Mouse (Mus musculus) G1E (cell line): ENCODE results near the gene Nrip3. TPM values are rescaled to one million over a fixed set of nuclear protein-coding genes. Genes with fewer than 3 reads are reported as not detected.

Experiments used
- ATAC-seq: 2 replicates; pipeline ENCODE4 v1.8.0; 2016; ENCODE audit warnings: mild to moderate bottlenecking; ENCODE audit not compliant: insufficient number of reproducible peaks, poor library complexity, low FRiP score, severe bottlenecking; ENCODE audit errors: extremely low read depth
- DNase-seq: peaks from one replicate; pipeline ENCODE4 v3.0.0; 2012; ENCODE audit warnings: low spot score
- H3K27me3 ChIP-seq: 2 replicates; pipeline ENCODE4 v1.6.1; 2012; ENCODE audit warnings: mild to moderate bottlenecking, low read length, inconsistent platforms; ENCODE audit not compliant: insufficient read depth
- H3K36me3 ChIP-seq: replicated peaks from 2 replicates; pipeline ENCODE3; 2012; ENCODE audit warnings: mild to moderate bottlenecking, inconsistent platforms
- H3K4me1 ChIP-seq: 2 replicates; pipeline ENCODE4 v1.6.1; 2012; ENCODE audit warnings: low read depth, low read length, inconsistent platforms, mixed read lengths; ENCODE audit not compliant: insufficient read depth
- H3K4me3 ChIP-seq: 2 replicates; pipeline ENCODE4 v1.5.1; 2012; ENCODE audit warnings: low read depth, mild to moderate bottlenecking, inconsistent platforms, low read length, moderate library complexity, mixed read lengths
- H3K9me3 ChIP-seq: replicated peaks from 2 replicates; pipeline ENCODE4 v1.6.1; 2012; ENCODE audit warnings: inconsistent platforms
- CTCF ChIP-seq: IDR thresholded peaks from 2 replicates; pipeline ENCODE4 v1.5.1; 2012; ENCODE audit warnings: low read depth, low read length, inconsistent platforms, mixed read lengths
- GATA1 ChIP-seq: IDR thresholded peaks from 2 replicates; pipeline ENCODE4 v1.6.1; 2012; ENCODE audit warnings: borderline replicate concordance, low read length, inconsistent platforms, mixed read lengths
- GATA2 ChIP-seq: IDR thresholded peaks from 2 replicates; pipeline ENCODE4 v1.6.1; 2012; ENCODE audit warnings: low read depth, low read length, inconsistent platforms, borderline replicate concordance
- POLR2AphosphoS5 ChIP-seq: IDR thresholded peaks from 2 replicates; pipeline ENCODE4 v1.6.1; 2012; ENCODE audit warnings: low read depth, low read length, inconsistent platforms; ENCODE audit not compliant: insufficient replicate concordance
- TAL1 ChIP-seq: conservative IDR thresholded peaks from 2 replicates; pipeline ENCODE4 v1.6.1; 2012; ENCODE audit warnings: low read depth, low read length, inconsistent platforms, mixed read lengths
- polyA plus RNA-seq: library from polyadenylated mRNA; stranded (reverse); fragments of >175 nt; gene quantifications from 2 replicates; pipeline ENCODE4 v1.2.3, GENCODE M21; 2012
- total RNA-seq, 2 experiments: library from RNA; stranded (forward) in 1 of 2; stranded (reverse) in 1 of 2; fragments of 200-1000 nt in 1 of 2; fragments of >200 nt in 1 of 2; fragmentation: Nextera tagmentation in 1 of 2; gene quantifications; 2 replicates each; pipeline ENCODE4 v1.2.3; 2014 to 2017

The Nrip3 gene
- not detected in 2 replicates for total RNA-seq (2014; fragmentation: Nextera tagmentation)
- total RNA-seq (2017), result 0.52 and 0.55 TPM in 2 replicates
- polyA plus RNA-seq, result not detected in 2 replicates

- Histone ChIP-seq H3K4me3 (peak within 1 kb of the TSS; percentile 65; the same call in 1 of the 2 replicates), H3K9me3 (peaks cover 9% of the 10 kb centered on the region), H3K36me3 (no peaks in the 10 kb centered on the region), H3K4me1 (peaks cover 18% of the 10 kb centered on the region), H3K27me3 (peaks cover 16% of the 10 kb centered on the region)
- DNase-seq, result no peak
- TF ChIP-seq GATA1 (no peak), GATA2 (no peak), POLR2AphosphoS5 (no peak), CTCF (no peak), TAL1 (no peak)
- ATAC-seq, result no peak
Observed at GRCm38 (mm10) chr7:109781470-109782203, at the start of gene Nrip3. Nrip3 (minus strand) TSS chr7:109782025.

GRCm38 (mm10) chr7:109831376-109831775, 49.6 kb upstream of the Nrip3 start:
- H3K4me1 ChIP-seq, result peaks cover 12% of the 10 kb centered on the region
- no peaks in the 10 kb centered on the region for H3K9me3 ChIP-seq
- TF ChIP-seq CTCF (no peak), GATA2 (no peak), POLR2AphosphoS5 (no peak), TAL1 (no peak), GATA1 (no peak)
- H3K4me3 ChIP-seq, result no peak overlapping the region
- no peaks in the 10 kb centered on the region for H3K27me3 ChIP-seq
- ATAC-seq, result no peak
- H3K36me3 ChIP-seq, result peaks cover 56% of the 10 kb centered on the region
- DNase-seq, result no peak

GRCm38 (mm10) chr7:109826911-109827310, 45.1 kb upstream of the Nrip3 start:
- H3K27me3 ChIP-seq, result peaks cover 3% of the 10 kb centered on the region; the same call in 1 of the 2 replicates
- no peak for TF ChIP-seq POLR2AphosphoS5
- no peak for TF ChIP-seq GATA1
- TF ChIP-seq TAL1, result no peak
- TF ChIP-seq CTCF, result no peak
- TF ChIP-seq GATA2, result no peak
- H3K36me3 ChIP-seq, result peaks cover 77% of the 10 kb centered on the region
- H3K4me1 ChIP-seq, result peaks cover 4% of the 10 kb centered on the region; the same call in 1 of the 2 replicates
- H3K4me3 ChIP-seq, result no peak overlapping the region
- no peak for DNase-seq
- no peaks in the 10 kb centered on the region for H3K9me3 ChIP-seq
- ATAC-seq, result no peak

GRCm38 (mm10) chr7:109825293-109825692, 43.5 kb upstream of the Nrip3 start:
- H3K27me3 ChIP-seq, result peaks cover 3% of the 10 kb centered on the region; the same call in 1 of the 2 replicates
- no peaks in the 10 kb centered on the region for H3K9me3 ChIP-seq
- TF ChIP-seq POLR2AphosphoS5 (no peak), CTCF (no peak), GATA1 (no peak), GATA2 (no peak), TAL1 (no peak)
- ATAC-seq (no peak), DNase-seq (no peak)
- H3K36me3 ChIP-seq, result peaks cover 71% of the 10 kb centered on the region
- no peak overlapping the region for H3K4me3 ChIP-seq
- H3K4me1 ChIP-seq, result 0 out of 2 replicates have a peak, but pooled peaks cover 2% of the 10 kb centered on the region

GRCm38 (mm10) chr7:109818600-109818999, 36.8 kb upstream of the Nrip3 start:
- no peak overlapping the region for H3K4me3 ChIP-seq
- peaks cover 24% of the 10 kb centered on the region for H3K4me1 ChIP-seq
- no peaks in the 10 kb centered on the region for H3K9me3 ChIP-seq
- TF ChIP-seq CTCF (no peak), POLR2AphosphoS5 (no peak), GATA1 (no peak), GATA2 (no peak), TAL1 (peak; percentile 36; the same call in 1 of the 2 replicates)
- H3K27me3 ChIP-seq, result no peaks in the 10 kb centered on the region
- DNase-seq (no peak), ATAC-seq (peak; percentile 28; the same call in 1 of the 2 replicates)
- peaks cover 49% of the 10 kb centered on the region for H3K36me3 ChIP-seq

- Histone ChIP-seq H3K36me3 (peaks cover 48% of the 10 kb centered on the region), H3K9me3 (no peaks in the 10 kb centered on the region), H3K4me1 (peaks cover 24% of the 10 kb centered on the region), H3K27me3 (no peaks in the 10 kb centered on the region), H3K4me3 (no peak overlapping the region)
- TF ChIP-seq CTCF (no peak), TAL1 (peak; percentile 46; the same call in 1 of the 2 replicates)
- peak; percentile 22 for DNase-seq
- peak; percentile 15; the same call in 1 of the 2 replicates for ATAC-seq
Observed at GRCm38 (mm10) chr7:109817954-109818353, 36.1 kb upstream of the Nrip3 start.
